In genomic region chr8:122008395-122008794, GRCm38 (mm10) we compare ENCODE assay signal across 14 mouse cellular contexts.
"Had no signal": no experiment of that assay in that cellular context is flagged by ENCODE, and none has a peak within 500 bp of the region (broad histone marks: within the 10 kb centered on the region; RNA-seq: fewer than 3 reads in every experiment).

No protein-coding gene starts in this region.

- H3K4me2 ChIP-seq: liver, embryonic 13.5 days; lung, embryonic 15.5 days; midbrain, embryonic 13.5 days; neural tube, embryonic 15.5 days had no signal

- H3K9me3 ChIP-seq: liver, embryonic 13.5 days; lung, embryonic 15.5 days; midbrain, embryonic 13.5 days; neural tube, embryonic 15.5 days had no signal

- H3K27ac ChIP-seq: kidney, postnatal 0 days; liver, embryonic 13.5 days; lung, embryonic 15.5 days; macrophage; midbrain, embryonic 13.5 days; neural tube, embryonic 15.5 days had no signal

- H3K9ac ChIP-seq: liver, embryonic 13.5 days; liver, postnatal 0 days; lung, embryonic 15.5 days; neural tube, embryonic 15.5 days had no signal

- H3K4me3 ChIP-seq: liver, embryonic 13.5 days; lung, embryonic 15.5 days; midbrain, embryonic 13.5 days; neural tube, embryonic 15.5 days had no signal

- ATAC-seq: liver, postnatal 0 days; midbrain, embryonic 13.5 days had no signal

- H3K4me1 ChIP-seq: liver, embryonic 13.5 days; lung, embryonic 15.5 days had no signal

- H3K27me3 ChIP-seq: liver, embryonic 13.5 days; lung, embryonic 15.5 days; midbrain, embryonic 13.5 days; neural tube, embryonic 15.5 days had no signal

- DNase-seq: kidney, adult 11 months; kidney, adult 9 months; kidney, postnatal 36 days; liver; liver, embryonic 13.5 days; liver, postnatal 0 days; lung, postnatal 14 days; right cerebral cortex, adult 18-20 months; right cerebral cortex, postnatal 25 days had no signal
